Mouse (Mus musculus) lung, postnatal 0 days (tissue): ENCODE data around the gene H6pd.

Experiments
- CTCF ChIP-seq: IDR thresholded peaks from 2 replicates; pipeline ENCODE4 v1.5.1; 2016; ENCODE audit warnings: antibody characterized with exemption, mild to moderate bottlenecking
- EP300 ChIP-seq: IDR thresholded peaks from 2 replicates; pipeline ENCODE4 v1.6.1; 2016; ENCODE audit warnings: antibody characterized with exemption, mild to moderate bottlenecking, control low read depth

DNA sequence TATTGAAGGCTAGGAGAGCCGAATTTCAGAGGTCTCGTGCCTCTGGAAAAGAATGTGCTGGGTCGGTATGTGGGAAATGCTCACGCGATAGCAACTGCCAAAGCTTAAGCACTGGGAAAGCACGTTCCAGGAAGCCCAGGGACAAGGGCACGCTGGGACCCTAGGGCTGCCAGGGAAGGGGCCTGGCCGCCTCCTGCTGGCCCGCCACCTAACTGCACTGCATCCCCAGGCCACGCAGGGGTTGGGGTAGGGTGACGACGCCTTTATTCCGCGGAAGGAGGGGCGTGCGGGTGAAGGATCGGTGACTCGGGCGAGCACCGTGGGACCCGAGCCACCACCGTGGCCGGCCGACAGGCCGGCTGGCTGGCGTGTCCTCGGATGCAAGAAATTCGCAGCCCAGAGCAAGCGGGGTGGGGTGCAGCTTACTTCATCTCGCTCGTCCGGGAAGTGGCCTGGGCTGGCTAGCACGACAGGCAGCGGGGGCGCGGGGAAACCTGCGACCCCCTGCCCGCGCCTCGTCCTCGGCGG is 434 bp downstream of the H6pd start:
- TF ChIP-seq CTCF (peak; percentile 93), EP300 (no peak)
